Mouse (Mus musculus) kidney, postnatal 36 days (tissue): ENCODE data around the gene S100a1.

Experiments
- DNase-seq, 2 experiments: peaks; one replicate each; pipeline ENCODE4 v3.0.0; 2021 to 2022; ENCODE audit warnings: mixed read lengths in 2 of 2

S100a1 gene

DNA sequence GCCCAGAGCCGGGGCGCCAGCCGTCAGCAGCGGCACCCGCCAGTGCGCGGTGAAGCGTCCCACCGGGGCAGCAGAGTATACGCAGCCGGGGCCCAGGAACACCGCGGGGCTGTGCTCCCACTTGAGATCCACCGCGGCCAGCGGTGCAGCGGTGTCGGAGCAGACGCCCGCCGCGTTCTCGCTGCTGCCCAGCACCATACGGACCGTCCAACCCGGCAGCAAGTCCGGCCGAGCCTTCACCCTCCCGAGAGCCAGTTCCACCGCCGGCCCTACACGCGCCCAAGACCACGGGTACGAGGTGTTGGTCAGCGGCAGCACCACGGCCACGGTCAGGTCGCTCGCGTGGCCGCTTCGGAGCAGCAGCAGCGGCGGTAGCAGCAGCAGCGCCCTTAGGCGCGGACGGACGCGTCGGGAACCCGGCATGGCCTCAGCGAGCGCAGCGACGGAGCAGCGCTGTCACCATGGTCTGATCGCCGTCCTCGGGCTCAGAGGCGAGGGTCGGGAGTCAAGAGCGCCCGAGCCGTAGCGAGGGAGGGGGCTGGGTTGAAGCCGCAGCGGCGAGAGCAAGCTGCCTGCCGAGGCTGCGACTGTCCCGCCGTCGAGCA lies 49.0 kb downstream of the S100a1 start:
- DNase-seq: peak in 1 of 2 experiments; percentile 51

DNA sequence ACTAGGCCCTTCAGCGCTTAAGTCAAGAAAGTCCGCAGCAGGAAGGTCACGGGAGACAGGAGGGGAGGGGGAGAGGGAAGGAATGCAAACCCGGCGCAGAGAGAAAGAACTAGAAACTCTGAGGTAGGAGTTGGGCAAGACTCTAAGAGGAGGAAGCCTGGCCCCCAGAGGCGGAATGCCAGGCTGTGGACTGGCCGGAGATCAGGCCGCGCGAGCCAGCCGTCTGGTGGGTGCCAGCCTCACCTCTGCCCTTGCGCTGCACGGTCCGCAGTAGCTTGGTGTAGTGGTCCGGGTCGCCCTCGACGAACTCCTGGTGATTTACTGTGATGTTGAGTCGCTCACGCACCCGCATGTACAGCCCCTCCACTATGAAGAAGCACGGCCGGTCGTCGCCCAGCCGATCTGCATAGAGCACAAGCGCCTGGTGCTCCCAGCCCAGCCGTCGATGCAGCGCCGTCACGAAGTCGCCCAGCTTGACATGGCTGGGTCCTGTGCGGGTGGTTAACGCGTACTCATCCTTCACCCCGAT lies 49.6 kb downstream of the S100a1 start:
- DNase-seq: peak; percentile 27 to 49

DNA sequence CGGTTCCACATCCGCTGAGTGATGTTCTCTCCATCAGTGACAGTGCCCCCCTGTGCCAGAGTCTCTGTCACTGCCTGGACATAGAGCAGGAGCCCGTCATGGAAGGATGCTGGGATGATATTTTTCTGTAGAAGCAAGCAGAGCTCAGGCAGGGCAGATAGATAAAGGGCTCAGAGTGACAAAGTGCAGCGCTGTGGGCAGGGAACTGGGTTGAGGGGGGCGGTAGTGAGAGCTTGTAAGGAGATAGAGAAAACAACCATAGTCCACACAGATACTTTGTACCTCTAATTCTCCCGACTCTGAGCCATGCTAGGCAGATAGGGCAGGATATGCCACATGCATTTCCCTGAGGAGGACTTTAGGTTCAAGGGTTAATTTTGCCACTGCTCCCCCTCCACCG lies 51.6 kb downstream of the S100a1 start:
- no peak for DNase-seq

GRCm38 (mm10) chr3:90461935-90462334 lies 52.3 kb downstream of the S100a1 start:
- no peak for DNase-seq
